Mouse (Mus musculus) c-Kit-negative CD71-positive TER-119-positive erythroid progenitor cells, embryonic 14.5 days (primary cell): Measurements from ENCODE around the gene Rbms2.

ENCODE experiments used
- DNase-seq: peaks from one replicate; pipeline ENCODE4 v3.0.0-alpha.2; 2013; ENCODE audit warnings: low read depth, low spot score

The Rbms2 gene

DNA sequence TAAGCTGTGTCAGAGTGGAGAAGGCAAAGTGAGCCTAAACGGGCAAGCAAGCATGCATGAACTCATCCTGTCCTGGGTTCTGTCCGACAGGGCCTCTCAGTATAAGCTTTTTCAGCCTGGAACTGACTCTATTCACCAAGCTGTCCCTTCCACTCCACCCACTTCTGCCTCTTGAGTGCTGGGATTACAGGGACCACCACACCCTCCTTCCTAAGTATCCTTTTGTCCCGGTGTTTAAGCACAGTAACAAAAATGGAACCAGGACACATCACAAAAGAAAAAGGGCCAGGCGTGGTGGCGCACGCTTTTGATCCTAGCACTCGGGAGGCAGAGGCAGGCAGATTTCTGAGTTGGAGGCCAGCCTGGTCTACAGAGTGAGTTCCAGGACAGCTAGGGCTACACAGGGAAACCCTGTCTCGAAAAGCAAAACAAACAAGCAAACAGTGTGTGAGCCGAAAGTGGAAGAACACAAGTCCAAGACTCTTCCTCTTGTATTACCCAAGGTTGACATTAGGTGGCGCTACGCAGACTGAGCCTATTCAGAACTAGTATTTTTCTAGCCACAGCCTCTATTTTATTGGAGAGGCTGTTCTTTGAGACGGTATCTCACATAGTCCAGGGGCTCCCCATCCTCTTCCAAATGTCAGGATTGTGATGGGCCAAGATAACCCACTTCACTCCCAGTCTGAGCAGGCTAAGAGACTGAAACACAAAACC, 39.7 kb downstream of the Rbms2 start:
- peak; percentile 61 for DNase-seq

DNA sequence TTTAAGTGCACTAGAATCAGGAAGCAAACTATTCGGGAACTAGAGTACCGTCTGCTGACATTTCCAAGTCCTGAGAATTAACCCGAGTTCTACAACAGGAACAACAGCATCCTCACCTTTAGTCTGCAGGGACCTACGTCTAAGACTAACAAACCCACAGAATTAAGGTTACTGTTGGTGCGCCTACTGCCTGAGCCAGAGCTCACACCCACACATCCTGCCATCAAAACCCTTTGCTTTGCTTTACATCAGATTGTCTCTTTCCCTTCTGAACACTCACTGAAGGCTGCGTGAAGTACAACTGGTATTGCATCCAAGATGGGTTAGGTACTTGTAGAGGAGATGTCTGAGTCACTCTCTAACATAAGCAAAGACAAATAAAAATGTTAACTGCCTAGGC, 44.7 kb downstream of the Rbms2 start:
- no peak for DNase-seq

DNA sequence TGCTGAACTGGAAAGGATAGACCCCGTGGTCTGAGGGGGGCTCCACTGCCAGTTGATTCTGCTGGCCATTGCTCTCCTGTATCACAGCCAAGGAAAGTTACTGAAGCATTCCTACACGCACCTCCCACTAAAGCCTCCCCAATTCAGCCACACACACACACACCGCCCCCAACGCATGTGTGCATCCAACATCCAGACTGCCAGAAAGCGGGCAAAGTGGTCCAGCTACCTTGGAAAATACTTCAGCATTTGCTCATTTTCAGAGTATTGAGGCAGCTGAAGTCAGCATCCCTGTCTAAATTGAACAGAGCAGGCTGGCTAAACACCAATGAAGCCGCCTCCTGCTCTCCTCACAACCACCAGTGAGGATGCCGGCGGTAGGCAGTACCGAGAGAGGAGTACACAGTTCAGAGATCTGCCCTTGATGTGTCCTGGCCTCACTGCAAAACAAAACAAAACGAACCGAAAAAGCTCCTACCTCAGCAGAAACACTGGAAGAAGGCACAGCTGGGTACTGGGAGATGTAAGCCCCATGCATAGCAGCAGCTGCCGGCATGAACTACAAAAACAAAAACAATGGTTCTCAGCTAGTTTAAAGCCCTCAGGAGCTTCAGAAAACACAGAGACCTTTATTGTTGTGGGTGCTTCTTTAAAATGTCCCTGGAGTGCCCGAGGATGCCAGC, 46.3 kb downstream of the Rbms2 start:
- DNase-seq = no peak

DNA sequence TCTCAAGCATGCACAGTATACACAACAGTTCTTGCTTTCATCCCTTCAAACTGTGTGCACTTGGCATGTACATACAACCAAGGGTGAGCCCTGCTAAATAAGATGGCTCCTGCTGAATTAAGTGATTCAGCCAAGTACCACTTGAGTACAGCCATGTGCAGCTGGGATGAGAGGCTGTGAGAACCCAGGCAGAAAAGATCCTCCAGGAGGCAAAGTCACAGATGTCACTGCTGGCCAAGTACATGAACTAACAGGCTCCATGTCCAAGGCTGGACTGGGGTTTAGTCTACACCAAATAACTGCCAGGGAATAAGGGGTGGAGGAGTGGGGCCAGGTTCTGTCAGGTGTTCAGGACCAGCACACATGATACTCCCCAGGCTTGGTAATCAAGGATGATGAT, 48.3 kb downstream of the Rbms2 start:
- DNase-seq = no peak

DNA sequence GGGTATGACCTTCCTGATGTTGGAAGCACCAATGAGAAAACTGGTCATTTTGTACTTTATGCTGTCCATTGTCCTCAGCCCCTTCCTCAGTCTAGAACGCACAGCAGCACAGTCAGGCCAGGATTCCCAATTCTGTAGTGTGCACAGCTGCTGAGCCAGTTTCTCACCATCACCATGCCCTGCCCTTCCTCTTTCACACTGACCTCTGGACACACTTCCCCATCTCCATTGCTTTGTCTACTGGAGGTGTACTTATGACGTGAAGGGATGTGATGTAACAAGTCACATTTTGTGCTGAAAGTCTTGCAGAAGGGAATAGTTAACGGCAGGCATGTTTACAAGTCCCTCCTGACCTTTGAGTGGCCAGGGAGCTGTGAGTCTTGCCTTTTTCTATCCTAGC, 48.8 kb downstream of the Rbms2 start:
- DNase-seq = no peak

DNA sequence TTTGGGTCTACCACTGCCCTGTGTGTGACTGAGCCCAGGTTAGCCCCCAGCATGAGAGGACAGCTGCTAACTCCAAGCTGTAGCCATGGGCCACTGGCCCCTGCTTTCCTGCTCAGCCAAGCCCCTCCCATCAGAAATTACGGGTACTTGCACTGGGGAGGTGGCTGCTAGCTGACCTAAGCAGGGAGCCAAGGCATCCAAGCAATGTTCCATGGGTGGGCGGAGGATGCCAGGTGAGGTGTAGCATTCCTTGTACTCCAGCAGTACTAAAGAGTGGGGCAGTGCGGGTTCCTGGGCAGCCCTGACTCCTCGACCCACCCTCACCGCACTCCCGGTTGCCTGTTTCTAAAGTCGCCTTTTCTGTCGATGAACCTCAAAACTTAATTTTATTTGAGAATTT, 52.0 kb downstream of the Rbms2 start:
- DNase-seq = no peak

DNA sequence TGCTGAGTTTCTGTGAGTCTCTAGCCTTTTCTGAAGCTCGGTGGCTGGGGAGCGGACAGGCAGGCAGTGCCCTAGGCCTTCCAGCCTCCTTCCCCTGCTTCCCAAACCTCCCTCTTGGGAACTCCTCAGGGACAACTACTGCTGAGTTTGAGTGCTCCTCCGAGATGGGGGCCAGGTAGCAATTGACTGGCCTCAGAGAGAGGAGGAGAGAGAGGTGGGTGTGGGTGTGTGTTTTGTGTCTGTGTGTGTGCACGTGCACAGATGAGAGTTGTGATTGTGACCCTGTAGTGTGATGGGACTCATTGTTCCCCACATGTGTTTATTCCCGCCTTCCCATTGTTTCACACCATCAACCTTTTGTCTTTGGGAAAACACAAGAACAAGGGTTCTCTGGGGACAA, 52.6 kb downstream of the Rbms2 start:
- DNase-seq = no peak

DNA sequence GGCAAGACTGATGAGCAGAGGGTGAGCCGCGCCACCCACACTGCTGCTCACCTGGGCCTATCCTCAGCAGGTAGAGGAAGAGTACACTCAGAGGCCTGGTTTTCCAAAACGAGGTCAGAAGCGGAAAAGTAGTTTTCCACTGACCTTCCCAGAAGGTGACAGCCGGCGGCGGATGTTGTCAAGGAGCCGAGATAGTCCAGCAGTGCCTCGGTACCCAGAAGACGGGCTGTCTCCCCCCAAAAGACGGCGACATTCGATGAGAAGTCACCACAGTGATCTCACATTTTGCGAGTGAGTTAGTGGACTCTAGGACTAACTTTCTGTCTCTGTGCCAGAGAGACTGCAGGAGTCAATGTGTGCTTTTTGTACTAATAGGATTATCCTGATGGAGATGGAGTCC, 54.1 kb downstream of the Rbms2 start:
- DNase-seq = no peak

DNA sequence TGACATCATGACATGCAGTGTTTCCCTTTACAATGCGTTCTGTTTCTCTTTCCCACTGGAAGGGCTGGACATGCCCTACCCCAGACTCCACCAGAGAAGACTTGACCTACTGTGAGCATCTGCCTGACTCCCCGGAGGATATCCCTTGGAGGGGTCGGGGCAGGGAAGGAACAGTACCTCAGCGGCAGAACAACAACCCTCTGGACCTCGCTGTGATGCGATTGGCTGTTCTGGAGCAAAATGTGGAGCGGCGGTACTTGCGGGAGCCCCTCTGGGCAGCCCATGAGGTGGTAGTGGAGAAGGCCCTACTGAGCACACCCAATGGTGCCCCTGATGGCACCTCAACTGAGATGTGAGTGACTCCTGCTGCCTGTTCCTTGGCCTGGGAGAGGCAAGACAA, 55.3 kb downstream of the Rbms2 start:
- no peak for DNase-seq

DNA sequence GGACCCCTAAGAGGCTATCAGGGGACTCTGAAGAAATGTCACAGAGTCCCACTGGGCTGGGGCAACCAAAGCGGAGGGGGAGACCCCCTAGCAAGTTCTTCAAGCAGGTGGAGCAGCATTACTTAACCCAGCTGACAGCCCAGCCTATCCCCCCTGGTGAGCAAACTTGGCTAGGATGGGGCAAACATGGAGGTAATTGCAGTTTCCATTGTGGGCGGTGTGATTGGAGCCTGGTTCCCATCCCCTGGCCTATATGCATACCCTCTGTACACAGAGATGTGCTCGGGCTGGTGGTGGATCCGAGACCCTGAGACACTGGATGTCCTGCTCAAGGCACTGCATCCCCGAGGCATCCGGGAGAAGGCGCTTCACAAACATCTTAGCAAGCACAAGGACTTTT, 56.3 kb downstream of the Rbms2 start:
- no peak for DNase-seq

DNA sequence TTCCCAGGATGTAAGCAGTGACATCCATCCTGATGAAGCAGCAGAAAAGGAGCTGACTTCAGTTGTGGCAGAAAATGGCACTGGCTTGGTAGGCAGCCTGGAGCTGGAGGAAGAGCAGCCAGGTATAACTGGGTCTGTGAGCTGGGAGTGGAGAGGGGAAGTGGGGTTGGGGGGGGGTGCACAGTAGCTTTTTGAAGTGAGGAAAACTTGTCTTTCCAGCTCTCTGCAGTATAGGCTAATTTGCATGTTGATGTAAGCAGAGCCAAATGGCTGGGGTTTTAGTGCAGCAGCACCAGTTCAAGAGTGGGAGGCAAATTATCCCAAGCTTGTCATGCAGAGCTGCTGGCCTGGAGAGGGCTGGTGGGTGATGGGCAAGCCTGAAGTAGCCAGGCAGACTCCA, 68.9 kb downstream of the Rbms2 start:
- no peak for DNase-seq

DNA sequence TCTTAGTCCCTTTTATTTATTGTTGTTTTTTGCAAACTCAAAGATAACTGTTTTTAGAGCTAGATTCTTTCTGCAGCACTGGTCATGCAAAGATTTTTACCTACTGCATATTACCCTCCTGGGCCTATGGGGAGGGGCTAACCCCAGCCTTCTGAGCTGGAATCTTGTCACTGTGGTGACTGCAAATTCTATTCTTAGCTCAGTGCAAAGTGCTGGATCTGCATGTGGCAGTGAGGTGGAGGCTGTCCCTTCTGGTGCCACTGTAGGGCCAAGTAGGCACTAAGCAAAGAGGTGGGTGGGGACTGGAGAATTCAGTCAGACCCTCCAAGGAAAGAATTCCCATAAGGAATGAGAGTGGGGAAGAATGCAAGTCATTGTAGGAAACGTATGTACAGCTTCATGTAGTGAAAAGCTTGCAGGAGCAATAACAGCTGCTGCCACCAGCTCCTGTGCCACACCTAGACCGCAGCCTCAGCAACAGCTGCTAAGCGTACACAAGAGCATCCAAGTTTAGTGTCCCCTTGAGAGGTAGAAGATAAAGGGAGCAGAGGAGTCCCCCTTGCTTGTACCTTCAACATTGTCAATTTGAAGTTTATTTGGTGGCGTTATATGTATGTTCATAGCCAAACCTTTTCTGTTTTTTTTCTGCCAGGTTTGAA, 69.9 kb downstream of the Rbms2 start:
- no peak for DNase-seq

DNA sequence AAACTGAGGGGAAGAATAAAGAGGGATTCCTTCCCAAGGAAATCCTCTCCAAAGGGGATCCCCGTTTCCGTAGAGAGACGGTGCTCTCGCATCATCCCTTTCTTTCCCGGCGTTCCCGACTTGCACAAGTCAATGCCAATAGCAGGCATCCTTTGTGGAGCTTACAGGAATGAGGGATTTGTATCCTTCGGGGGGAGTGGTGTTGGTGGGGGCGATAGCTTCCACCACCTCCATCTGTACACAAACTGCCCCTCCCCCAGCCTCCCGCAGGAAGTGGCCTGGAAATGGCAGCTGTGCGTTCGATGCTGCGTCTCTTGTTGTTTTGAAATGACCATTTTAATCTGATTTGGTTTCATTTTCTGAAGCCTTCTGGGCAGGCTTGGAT, 82.5 kb downstream of the Rbms2 start:
- no peak for DNase-seq

DNA sequence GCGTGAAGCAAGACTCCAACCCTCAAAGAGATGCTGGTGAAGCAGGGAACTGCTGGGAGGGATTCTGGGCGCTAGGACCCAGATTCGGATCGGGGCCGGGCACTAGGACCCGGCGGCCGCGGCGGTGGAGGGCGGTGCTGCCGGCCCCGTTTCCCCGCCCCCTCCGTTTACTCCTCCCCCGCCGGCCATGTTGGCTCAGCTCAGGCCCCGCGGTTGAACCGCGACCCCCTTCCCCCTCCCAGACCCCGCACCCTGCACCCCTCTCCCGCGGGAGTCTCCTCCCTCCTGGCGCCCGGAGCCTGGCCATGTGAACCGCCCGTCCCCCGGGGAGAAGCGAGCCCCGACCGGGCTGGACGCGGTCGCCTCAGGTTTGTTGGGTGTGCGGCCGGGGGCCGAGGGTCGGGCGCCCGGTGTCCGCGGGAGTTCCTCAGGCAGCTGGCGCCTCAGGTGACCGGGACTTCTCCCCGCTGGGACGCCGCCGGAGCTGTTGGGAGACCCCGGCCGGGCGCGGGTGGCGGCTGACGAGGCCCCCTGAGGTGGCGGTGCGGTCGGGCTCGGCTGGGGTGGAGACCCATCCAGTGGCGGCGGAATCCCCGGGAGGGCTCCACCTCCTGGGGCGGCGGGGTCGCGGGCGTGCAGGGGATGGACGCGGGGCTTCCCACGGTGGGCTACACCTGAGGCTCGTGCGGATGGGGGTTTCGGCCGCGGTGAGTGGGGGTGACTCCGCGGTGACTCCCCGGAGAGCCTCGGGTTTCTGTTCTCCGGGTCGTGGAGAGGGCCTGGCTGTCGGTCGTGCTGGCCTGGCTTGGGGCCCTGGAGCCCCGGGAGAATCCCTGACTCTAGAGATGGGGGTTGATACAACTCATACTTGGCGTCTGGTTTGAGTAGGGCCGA, 83.2 kb downstream of the Rbms2 start:
- peak; percentile 78 for DNase-seq

DNA sequence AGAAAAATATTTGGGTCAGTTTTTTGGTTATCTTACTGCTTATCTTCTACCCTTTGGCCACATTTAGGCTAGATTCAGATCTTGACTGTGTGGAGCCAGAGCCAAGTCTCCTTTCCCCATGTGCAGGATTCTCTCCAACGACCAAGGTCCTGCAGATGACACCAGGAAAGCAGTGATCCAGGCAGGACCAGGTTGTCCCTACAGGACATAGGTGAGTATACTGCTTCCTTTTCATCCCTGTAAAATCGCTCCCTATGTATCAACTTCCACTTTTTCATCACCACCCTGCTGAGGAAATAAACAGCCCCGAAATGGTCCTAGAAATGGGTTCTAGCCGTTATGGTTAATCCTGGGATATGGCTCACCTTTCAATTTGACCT, 83.8 kb downstream of the Rbms2 start:
- DNase-seq = no peak

DNA sequence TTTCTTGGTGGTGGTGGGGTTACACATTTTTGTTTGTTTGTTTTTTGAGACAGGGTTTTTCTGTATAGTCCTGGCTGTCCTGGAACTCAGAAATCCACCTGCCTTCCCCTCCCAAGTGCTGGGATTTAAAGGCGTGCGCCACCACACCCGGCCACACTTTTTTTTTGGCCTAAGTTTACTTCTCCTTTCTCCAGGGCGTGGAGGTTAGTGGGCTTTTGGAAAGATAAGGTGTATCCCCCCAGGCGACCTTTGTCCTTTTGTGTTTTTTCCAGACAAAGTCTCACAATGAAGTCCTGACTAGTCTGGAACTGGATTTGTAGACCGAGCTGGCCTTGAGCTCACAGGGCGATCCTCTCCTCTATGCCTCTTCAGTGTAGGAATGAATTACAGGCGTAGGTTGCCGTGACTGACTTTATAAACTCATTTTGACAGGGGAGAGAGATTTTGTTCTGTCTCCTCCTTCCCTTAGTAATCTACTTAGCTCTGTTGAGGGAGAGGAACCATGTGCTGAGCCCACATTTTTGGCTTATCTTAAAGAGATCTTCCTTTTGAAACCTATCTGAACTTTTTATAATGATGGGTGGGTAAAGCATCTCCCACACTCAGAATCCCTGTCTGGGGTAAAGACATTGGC, 85.0 kb downstream of the Rbms2 start:
- DNase-seq = no peak

DNA sequence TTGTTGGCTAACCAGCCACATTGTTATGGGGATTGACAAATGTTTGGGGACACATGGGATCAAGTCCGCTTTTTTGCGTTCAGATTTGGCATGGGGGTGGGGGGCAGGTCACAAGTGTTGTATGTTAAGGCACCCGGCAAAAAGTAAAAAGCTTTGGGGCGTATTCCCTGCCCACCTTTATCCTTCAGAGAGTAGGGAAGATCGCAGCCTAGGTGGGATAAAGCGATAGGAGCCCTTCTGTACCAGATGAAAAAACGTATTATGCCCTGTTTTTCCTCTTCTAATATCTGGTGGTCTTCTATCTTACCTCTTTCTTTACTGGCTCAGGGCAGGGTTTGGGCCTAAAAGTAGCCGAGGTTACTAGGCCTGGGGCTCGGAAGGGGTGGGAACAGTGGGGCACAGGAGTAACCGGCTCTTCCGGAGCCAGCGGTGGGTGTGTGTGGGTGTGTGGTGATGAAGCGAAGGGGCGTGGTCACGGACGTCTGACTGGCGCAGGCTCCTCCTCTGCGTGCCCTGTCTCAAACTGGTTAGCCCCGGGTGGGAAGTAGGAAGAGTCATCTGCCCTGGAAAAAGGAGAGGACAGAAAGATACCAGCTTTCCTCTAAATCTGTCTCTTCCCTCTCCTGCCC, 85.6 kb downstream of the Rbms2 start:
- peak; percentile 87 for DNase-seq

DNA sequence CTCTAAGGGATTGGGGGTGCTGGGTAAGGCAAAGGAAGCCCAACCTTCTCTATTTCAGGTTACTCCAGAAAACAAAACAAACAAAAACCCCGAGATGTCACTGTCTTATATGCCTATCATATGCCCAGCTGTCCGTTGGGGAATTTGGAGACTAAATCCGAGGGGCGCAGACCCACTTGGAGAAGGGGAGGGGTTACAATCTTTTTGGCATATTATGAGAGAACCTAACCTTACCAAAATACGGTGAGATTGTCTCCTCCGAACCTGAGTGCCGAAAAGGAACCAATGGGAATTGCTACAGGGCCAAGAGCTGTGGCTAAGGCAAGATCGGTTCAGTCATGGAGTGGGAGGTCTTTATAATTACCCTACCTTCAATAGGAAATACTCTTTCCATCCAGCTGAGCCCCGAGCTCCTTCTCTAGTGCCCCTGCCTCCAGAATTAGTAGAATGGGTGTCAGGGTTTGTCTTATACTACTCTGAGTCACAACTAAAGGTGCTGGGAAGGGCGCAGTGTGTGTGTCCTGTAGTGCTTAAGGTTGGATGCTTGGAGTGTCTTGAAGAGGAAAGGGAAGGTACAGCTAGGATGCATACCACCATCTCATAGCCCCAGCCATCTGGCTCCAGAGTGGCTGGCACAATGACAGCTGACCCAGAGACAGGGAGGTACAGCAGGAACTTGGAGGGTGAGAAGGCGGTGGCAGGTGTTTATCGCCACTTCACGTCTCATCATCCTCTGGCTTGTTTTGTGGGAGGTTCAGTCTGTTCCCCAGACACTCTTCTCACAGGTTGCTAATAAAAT, 86.4 kb downstream of the Rbms2 start:
- peak; percentile 63 for DNase-seq

DNA sequence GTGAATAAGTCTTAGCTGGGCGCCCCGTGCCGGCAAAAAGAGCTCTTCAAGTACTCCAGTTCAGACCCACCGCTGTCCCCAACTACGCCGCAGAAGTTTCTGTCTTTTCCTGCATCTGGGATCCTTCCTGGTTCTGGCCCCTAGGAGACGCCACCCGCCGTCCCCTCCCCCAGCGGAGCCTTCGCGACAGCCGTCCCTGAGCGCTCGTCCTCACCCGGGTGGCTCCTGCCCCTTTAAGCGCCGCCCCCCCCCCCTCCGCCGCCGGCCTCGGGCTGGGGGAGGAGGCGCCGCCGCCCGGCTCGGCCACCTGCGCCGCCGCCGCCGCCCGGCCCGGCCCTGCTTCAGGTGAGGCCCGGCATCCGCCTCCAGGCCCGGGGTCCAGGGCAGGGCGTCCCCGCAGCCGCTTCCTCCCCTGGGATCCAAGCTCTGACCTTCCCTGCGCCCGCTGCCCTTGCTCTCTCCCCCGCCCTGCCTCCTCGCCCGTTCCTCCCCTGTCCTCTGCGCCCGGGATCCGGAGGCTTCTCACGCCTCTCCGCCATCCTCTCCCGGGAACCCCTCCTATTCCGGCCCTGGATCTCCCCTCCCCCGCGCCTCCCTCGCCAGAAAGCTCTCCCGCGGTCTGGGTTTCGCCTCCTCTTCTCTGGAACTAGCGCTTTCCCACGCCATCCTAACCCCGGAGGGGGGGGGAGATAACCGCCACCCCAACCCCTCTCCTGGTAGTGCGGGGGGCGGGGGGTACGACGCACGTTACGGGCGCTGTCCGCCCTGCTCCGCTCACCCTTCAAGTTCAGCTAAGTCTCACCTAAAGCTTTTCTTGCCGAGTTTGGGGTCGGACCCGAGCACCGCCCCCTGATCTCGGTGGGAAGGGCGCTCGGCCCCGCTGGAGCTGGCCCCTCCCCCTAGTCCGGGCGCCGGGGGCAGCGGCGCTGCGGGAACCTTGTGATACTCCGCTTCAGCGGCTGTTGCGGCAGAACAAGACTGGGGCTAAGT, 87.3 kb downstream of the Rbms2 start:
- peak; percentile 56 for DNase-seq
